Mouse (Mus musculus): ENCODE measurements around the gene Pi16.

The Pi16 gene

GRCm38 (mm10) chr17:29304376-29305057 lies 13.0 kb upstream of the Pi16 start:
- no peak for DNase-seq (ENCODE audit: low spot score)

- peak; percentile 42 for DNase-seq (ENCODE audit: low spot score)
Measured at GRCm38 (mm10) chr17:29305058-29305806, 12.2 kb upstream of the Pi16 start.

GRCm38 (mm10) chr17:29305871-29306270 lies 11.6 kb upstream of the Pi16 start:
- DNase-seq (ENCODE audit: low spot score): no peak

GRCm38 (mm10) chr17:29310056-29310623 lies 7.3 kb upstream of the Pi16 start:
- DNase-seq (ENCODE audit: low spot score): no peak

- no peak for DNase-seq (ENCODE audit: low spot score)
Measured at GRCm38 (mm10) chr17:29311602-29312001, 5.9 kb upstream of the Pi16 start.

GRCm38 (mm10) chr17:29312082-29312481 lies 5.4 kb upstream of the Pi16 start:
- DNase-seq (ENCODE audit: low spot score): no peak

GRCm38 (mm10) chr17:29313300-29313699 lies 4.2 kb upstream of the Pi16 start:
- no peak for DNase-seq (ENCODE audit: low spot score)

GRCm38 (mm10) chr17:29315672-29316465 lies 1.6 kb upstream of the Pi16 start:
- DNase-seq (ENCODE audit: low spot score): no peak

- DNase-seq (ENCODE audit: low spot score): no peak
Measured at GRCm38 (mm10) chr17:29316891-29317290, 589 bp upstream of the Pi16 start.

- DNase-seq (ENCODE audit: low spot score): no peak
Measured at GRCm38 (mm10) chr17:29318731-29319250, 1.3 kb downstream of the Pi16 start.

GRCm38 (mm10) chr17:29319476-29319875 lies 2.0 kb downstream of the Pi16 start:
- DNase-seq (ENCODE audit: low spot score): no peak

- no peak for DNase-seq (ENCODE audit: low spot score)
Measured at GRCm38 (mm10) chr17:29319881-29320639, 2.6 kb downstream of the Pi16 start.

- no peak for DNase-seq (ENCODE audit: low spot score)
Measured at GRCm38 (mm10) chr17:29321765-29322602, 4.5 kb downstream of the Pi16 start.

- DNase-seq (ENCODE audit: low spot score): peak; percentile 62
Measured at GRCm38 (mm10) chr17:29322603-29322962, 5.1 kb downstream of the Pi16 start.

GRCm38 (mm10) chr17:29323625-29324024 lies 6.1 kb downstream of the Pi16 start:
- DNase-seq (ENCODE audit: low spot score): no peak

- DNase-seq (ENCODE audit: low spot score): no peak
Measured at GRCm38 (mm10) chr17:29325831-29326230, 8.4 kb downstream of the Pi16 start.

- peak; percentile 72 for DNase-seq (ENCODE audit: low spot score)
Measured at GRCm38 (mm10) chr17:29326531-29327529, 9.3 kb downstream of the Pi16 start.

GRCm38 (mm10) chr17:29327691-29328090 lies 10.2 kb downstream of the Pi16 start:
- no peak for DNase-seq (ENCODE audit: low spot score)

GRCm38 (mm10) chr17:29330221-29330620 lies 12.7 kb downstream of the Pi16 start:
- DNase-seq (ENCODE audit: low spot score): no peak
